Mouse (Mus musculus) heart, embryonic 11.5 days (tissue): ENCODE data around the gene Rabggta. TPM values are rescaled to one million over a fixed set of nuclear protein-coding genes. Genes with fewer than 3 reads are reported as not detected.

Source experiments
- polyA plus RNA-seq: library from polyadenylated mRNA; unstranded; fragments of >200 nt; fragmentation: Nextera tagmentation; extraction: Ambion mirVana; gene quantifications from 2 replicates; pipeline ENCODE4 v1.2.1, GENCODE M21; 2014

The Rabggta gene
- polyA plus RNA-seq, 1 experiment from 2014 or later, result 19.1 TPM

Other genes starting within 250 kb of the Rabggta start
- gene Dhrs4, start 243.5 kb downstream of the Rabggta start, polyA plus RNA-seq, result 22.0 and 44.5 TPM in 2 replicates
- gene Carmil3, start 231.6 kb downstream of the Rabggta start, polyA plus RNA-seq, result 2.2 TPM in 2 replicates
- 0.32 and 0.43 TPM in 2 replicates for gene Cpne6, start 211.8 kb downstream of the Rabggta start, polyA plus RNA-seq
- gene Nrl, start 197.3 kb downstream of the Rabggta start, polyA plus RNA-seq, result not detected in 2 replicates
- 28.0 and 33.0 TPM in 2 replicates for gene Pck2, start 182.0 kb downstream of the Rabggta start, polyA plus RNA-seq
- gene Dcaf11, start 162.3 kb downstream of the Rabggta start, polyA plus RNA-seq, result 61.3 and 71.1 TPM in 2 replicates
- gene A730061H03Rik, start 161.9 kb downstream of the Rabggta start, polyA plus RNA-seq, result 1.0 and 1.3 TPM in 2 replicates
- gene Fitm1, start 146.6 kb downstream of the Rabggta start, polyA plus RNA-seq, result 107 and 108 TPM in 2 replicates
- 223 and 235 TPM in 2 replicates for gene Psme1, start 144.1 kb downstream of the Rabggta start, polyA plus RNA-seq
- gene Emc9, start 137.0 kb downstream of the Rabggta start, polyA plus RNA-seq, result 18.7 and 20.0 TPM in 2 replicates
- 222 and 223 TPM in 2 replicates for gene Psme2, start 131.2 kb downstream of the Rabggta start, polyA plus RNA-seq
- gene Rnf31, start 130.6 kb downstream of the Rabggta start, polyA plus RNA-seq, result 11.2 and 13.0 TPM in 2 replicates
- gene Irf9, start 118.7 kb downstream of the Rabggta start, polyA plus RNA-seq, result 6.4 and 7.5 TPM in 2 replicates
- 8.8 and 14.1 TPM in 2 replicates for gene Rec8, start 104.2 kb downstream of the Rabggta start, polyA plus RNA-seq
- gene Ipo4, start 86.3 kb downstream of the Rabggta start, polyA plus RNA-seq, result 70.1 and 81.7 TPM in 2 replicates
- 1.9 and 4.2 TPM in 2 replicates for gene Gm49378, start 84.4 kb downstream of the Rabggta start, polyA plus RNA-seq
- 78.7 and 86.9 TPM in 2 replicates for gene Tm9sf1, start 78.5 kb downstream of the Rabggta start, polyA plus RNA-seq
- 0.63 TPM in 2 replicates for gene Tssk4, start 72.1 kb downstream of the Rabggta start, polyA plus RNA-seq
- 72.0 and 74.2 TPM in 2 replicates for gene Mdp1, start 61.8 kb downstream of the Rabggta start, polyA plus RNA-seq
- gene Gmpr2, start 50.3 kb downstream of the Rabggta start, polyA plus RNA-seq, result 41.3 and 43.3 TPM in 2 replicates
- 512 and 535 TPM in 2 replicates for gene Nedd8, start 50.1 kb downstream of the Rabggta start, polyA plus RNA-seq
- gene Tinf2, start 40.4 kb downstream of the Rabggta start, polyA plus RNA-seq, result 39.6 and 42.3 TPM in 2 replicates
- 0.13 and 0.30 TPM in 2 replicates for gene Tgm1, start 8.3 kb downstream of the Rabggta start, polyA plus RNA-seq
- gene Dhrs1, start 23.4 kb upstream of the Rabggta start, polyA plus RNA-seq, result 56.4 and 60.3 TPM in 2 replicates
- gene Nop9, start 23.4 kb upstream of the Rabggta start, polyA plus RNA-seq, result 25.1 and 26.3 TPM in 2 replicates
- gene Cideb, start 36.2 kb upstream of the Rabggta start, polyA plus RNA-seq, result 1.4 and 1.7 TPM in 2 replicates
- 0.16 and 1.0 TPM in 2 replicates for gene Ltb4r2, start 39.2 kb upstream of the Rabggta start, polyA plus RNA-seq
- gene Ltb4r1, start 43.7 kb upstream of the Rabggta start, polyA plus RNA-seq, result 0.11 and 0.21 TPM in 2 replicates
- 13.2 and 19.7 TPM in 2 replicates for gene Adcy4, start 61.8 kb upstream of the Rabggta start, polyA plus RNA-seq
- gene Ripk3, start 66.6 kb upstream of the Rabggta start, polyA plus RNA-seq, result 19.6 and 19.8 TPM in 2 replicates
- gene Nfatc4, start 100.9 kb upstream of the Rabggta start, polyA plus RNA-seq, result 15.5 and 16.9 TPM in 2 replicates
- 12.5 and 20.3 TPM in 2 replicates for gene Nynrin, start 131.7 kb upstream of the Rabggta start, polyA plus RNA-seq
- gene Cbln3, start 162.1 kb upstream of the Rabggta start, polyA plus RNA-seq, result 0.30 and 0.42 TPM in 2 replicates
- 6.0 and 8.9 TPM in 2 replicates for gene Khnyn, start 162.7 kb upstream of the Rabggta start, polyA plus RNA-seq
- 36.9 and 42.2 TPM in 2 replicates for gene Sdr39u1, start 178.0 kb upstream of the Rabggta start, polyA plus RNA-seq
- not detected in 2 replicates for gene Cma1, start 222.4 kb upstream of the Rabggta start, polyA plus RNA-seq
- not detected in 2 replicates for gene Cma2, start 228.7 kb upstream of the Rabggta start, polyA plus RNA-seq